Mouse (Mus musculus) embryonic facial prominence, embryonic 14.5 days (tissue): ENCODE results near the gene Rhob. TPM values are rescaled to one million over a fixed set of nuclear protein-coding genes. Genes with fewer than 3 reads are reported as not detected.

Experiments
- ATAC-seq: fragments of 200-750 bp; cut with Nextera tagmentation; 2 replicates; pipeline ENCODE4 v1.8.0; 2017; ENCODE audit warnings: low read depth, moderate number of reproducible peaks, moderate TSS enrichment
- DNase-seq: peaks from one replicate; pipeline ENCODE4 v3.0.0-alpha.2; 2015; ENCODE audit warnings: low spot score
- H3K27ac ChIP-seq: fragments of 300-500 bp; sonication (generic); replicated peaks from 2 replicates; pipeline ENCODE4 v1.5.1; 2014; ENCODE audit warnings: low read depth, mild to moderate bottlenecking, low read length, moderate library complexity
- H3K27me3 ChIP-seq: fragments of 300-500 bp; sonication (generic); replicated peaks from 2 replicates; pipeline ENCODE4 v1.6.1; 2014; ENCODE audit warnings: low read length; ENCODE audit not compliant: control insufficient read depth, insufficient read depth
- H3K36me3 ChIP-seq: fragments of 300-500 bp; sonication (generic); 2 replicates; pipeline ENCODE4 v1.6.1; 2014; ENCODE audit warnings: low read length, mixed read lengths; ENCODE audit not compliant: control insufficient read depth, insufficient read depth
- H3K4me1 ChIP-seq: fragments of 300-500 bp; sonication (generic); 2 replicates; pipeline ENCODE4 v1.6.1; 2014; ENCODE audit warnings: antibody characterized with exemption, low read length; ENCODE audit not compliant: control insufficient read depth, insufficient read depth
- H3K4me2 ChIP-seq: fragments of 300-500 bp; sonication (generic); 2 replicates; pipeline ENCODE4 v1.6.1; 2014; ENCODE audit warnings: low read depth, mild to moderate bottlenecking, low read length, moderate library complexity, mixed read lengths
- H3K4me3 ChIP-seq: fragments of 300-500 bp; sonication (generic); 2 replicates; pipeline ENCODE4 v1.5.1; 2014; ENCODE audit warnings: low read depth, mild to moderate bottlenecking, low read length
- H3K9ac ChIP-seq: fragments of 300-500 bp; sonication (generic); 2 replicates; pipeline ENCODE4 v1.6.1; 2014; ENCODE audit warnings: low read depth, mild to moderate bottlenecking, low read length, moderate library complexity, mixed read lengths
- H3K9me3 ChIP-seq: fragments of 300-500 bp; sonication (generic); 2 replicates; pipeline ENCODE4 v1.6.1; 2016; ENCODE audit warnings: low read length; ENCODE audit not compliant: control insufficient read depth
- WGBS: fragments of 180-500 bp; shearing (Covaris S2); extraction: QIAGEN DNeasy Blood & Tissue Kit; methylation state at CpG from one replicate; pipeline ENCODE4 v1.1.7; 2014; 5-methylcytosine and 5-hydroxymethylcytosine counted together
- polyA plus RNA-seq: library from polyadenylated mRNA; unstranded; fragments of >200 nt; fragmentation: Nextera tagmentation; extraction: Ambion mirVana; gene quantifications from 2 replicates; pipeline ENCODE4 v1.2.1, GENCODE M21; 2014

Rhob gene
- polyA plus RNA-seq, 1 experiment from 2014 or later, result 76.8 TPM

GRCm38 (mm10) chr12:8472591-8473358 is 27.0 kb downstream of the Rhob start:
- Histone ChIP-seq H3K9ac (no peak overlapping the region), H3K4me1 (peaks cover 3% of the 10 kb centered on the region; the same call in 1 of the 2 replicates), H3K27ac (no peak overlapping the region), H3K27me3 (no peaks in the 10 kb centered on the region), H3K36me3 (no peaks in the 10 kb centered on the region), H3K4me3 (no peak overlapping the region), H3K4me2 (no peak overlapping the region), H3K9me3 (no peaks in the 10 kb centered on the region)
- DNase-seq, result peak; percentile 76
- peak; percentile 44; the same call in 1 of the 2 replicates for ATAC-seq
- 60% methylated on average over 7 of the region's 7 CpGs for WGBS

DNA sequence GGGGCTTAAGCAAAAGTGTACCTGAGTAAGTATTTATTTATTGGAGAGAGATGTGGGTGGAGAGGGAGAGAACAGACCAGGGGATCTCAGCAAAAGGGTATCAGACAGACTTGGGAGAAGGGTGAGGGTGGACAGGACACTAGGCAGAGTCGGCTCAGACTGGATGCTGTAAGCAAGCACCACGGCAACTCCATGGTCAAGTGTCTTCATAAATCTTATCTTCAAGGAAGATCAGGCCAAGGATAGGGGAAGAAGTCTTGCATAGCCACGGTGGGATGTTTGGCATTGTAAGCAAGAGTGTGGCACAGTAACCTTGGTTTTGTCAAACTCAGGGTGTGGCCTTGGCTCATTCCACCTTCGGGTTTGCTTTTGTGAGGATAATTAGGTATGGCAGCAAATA is 27.8 kb downstream of the Rhob start:
- Histone ChIP-seq H3K27ac (no peak overlapping the region), H3K9me3 (no peaks in the 10 kb centered on the region), H3K36me3 (no peaks in the 10 kb centered on the region), H3K4me2 (no peak overlapping the region), H3K27me3 (no peaks in the 10 kb centered on the region), H3K9ac (no peak overlapping the region), H3K4me3 (no peak overlapping the region), H3K4me1 (peaks cover 6% of the 10 kb centered on the region; the same call in 1 of the 2 replicates)
- DNase-seq, result no peak
- 69% methylated on average over 4 of the region's 4 CpGs for WGBS
- no peak for ATAC-seq

- Histone ChIP-seq H3K4me3 (no peak overlapping the region), H3K9me3 (no peaks in the 10 kb centered on the region), H3K27ac (no peak overlapping the region), H3K9ac (no peak overlapping the region), H3K4me1 (peaks cover 6% of the 10 kb centered on the region; the same call in 1 of the 2 replicates), H3K27me3 (no peaks in the 10 kb centered on the region), H3K36me3 (no peaks in the 10 kb centered on the region), H3K4me2 (no peak overlapping the region)
- WGBS, result 88% methylated on average over 2 of the region's 2 CpGs
- ATAC-seq, result no peak
- DNase-seq, result no peak
These were observed 28.8 kb downstream of the Rhob start for GRCm38 (mm10) chr12:8470962-8471361.

DNA sequence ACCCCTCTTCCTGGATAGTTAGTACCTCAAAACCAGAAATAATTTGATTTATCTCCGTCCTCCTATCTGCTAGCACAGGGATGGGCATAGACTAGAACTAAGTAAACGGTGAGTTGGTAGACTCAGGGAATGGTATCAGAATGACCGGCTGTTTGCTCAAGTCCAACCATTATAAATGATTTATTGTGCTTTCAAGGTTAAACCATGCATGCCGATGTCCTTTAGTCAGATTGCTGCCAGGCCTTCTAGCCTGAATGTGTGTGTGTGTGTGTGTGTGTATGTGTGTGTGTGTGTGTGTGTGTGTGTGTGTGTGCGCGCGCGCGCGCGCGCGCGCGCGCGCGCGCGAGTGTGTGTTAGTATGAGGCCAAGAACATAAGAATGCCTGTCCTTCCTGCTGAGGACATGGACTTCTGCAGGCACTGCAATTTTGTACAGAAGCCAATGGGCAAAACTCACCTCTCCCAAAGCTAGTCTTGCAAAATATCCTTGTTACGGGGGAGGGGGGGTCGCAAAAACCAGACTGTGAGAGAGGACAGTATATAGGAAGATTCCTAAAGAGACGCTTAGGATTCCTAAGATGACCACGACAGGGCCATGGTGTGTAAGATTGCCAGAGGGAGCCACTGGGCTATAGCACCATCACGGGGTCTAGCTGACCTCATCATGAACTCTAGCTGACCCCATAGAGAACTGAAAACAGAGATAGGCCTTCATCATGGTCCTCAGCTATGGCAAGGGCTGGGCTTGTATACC is 29.9 kb downstream of the Rhob start:
- H3K36me3 ChIP-seq, result no peaks in the 10 kb centered on the region
- no peak overlapping the region for H3K9ac ChIP-seq
- 96% methylated on average over 25 of the region's 25 CpGs for WGBS
- H3K4me3 ChIP-seq, result no peak overlapping the region
- H3K27ac ChIP-seq, result no peak overlapping the region
- H3K9me3 ChIP-seq, result no peaks in the 10 kb centered on the region
- H3K4me1 ChIP-seq, result peaks cover 6% of the 10 kb centered on the region; the same call in 1 of the 2 replicates
- H3K27me3 ChIP-seq, result no peaks in the 10 kb centered on the region
- no peak overlapping the region for H3K4me2 ChIP-seq
- no peak for DNase-seq
- no peak for ATAC-seq

DNA sequence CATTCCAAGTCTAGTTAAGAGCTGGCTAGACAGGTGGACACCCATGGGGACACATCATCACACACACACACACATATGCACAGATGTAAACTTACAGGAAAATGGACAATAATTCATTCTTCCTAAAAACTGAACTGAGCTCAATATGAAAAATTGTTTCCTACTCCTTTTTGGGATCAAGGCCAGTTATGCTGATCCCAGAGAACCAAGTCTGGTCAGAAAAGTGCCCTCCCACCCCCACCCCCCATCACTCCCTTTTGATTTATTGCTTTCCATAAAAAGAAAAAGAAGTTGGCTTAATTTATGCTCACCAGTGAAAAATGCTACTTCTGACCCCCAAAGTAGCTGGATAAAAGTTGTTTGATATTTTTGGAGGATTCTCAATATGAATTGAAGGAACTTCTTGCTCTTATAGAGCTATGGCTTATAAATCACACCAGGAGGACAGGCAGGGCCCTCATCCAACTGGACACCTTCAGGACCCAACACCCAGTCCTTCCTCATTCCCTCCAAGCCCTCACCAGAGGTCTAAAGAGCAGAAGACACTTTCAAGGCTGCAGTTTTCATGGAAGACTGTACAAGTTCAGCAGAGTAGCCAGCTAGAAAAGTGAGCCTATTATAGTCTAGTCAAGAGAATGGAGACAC is 31.5 kb downstream of the Rhob start:
- Histone ChIP-seq H3K4me2 (no peak overlapping the region), H3K9ac (no peak overlapping the region), H3K4me1 (peaks cover 6% of the 10 kb centered on the region; the same call in 1 of the 2 replicates), H3K4me3 (no peak overlapping the region), H3K27me3 (no peaks in the 10 kb centered on the region), H3K27ac (no peak overlapping the region), H3K9me3 (no peaks in the 10 kb centered on the region), H3K36me3 (no peaks in the 10 kb centered on the region)
- no peak for ATAC-seq
- no peak for DNase-seq

DNA sequence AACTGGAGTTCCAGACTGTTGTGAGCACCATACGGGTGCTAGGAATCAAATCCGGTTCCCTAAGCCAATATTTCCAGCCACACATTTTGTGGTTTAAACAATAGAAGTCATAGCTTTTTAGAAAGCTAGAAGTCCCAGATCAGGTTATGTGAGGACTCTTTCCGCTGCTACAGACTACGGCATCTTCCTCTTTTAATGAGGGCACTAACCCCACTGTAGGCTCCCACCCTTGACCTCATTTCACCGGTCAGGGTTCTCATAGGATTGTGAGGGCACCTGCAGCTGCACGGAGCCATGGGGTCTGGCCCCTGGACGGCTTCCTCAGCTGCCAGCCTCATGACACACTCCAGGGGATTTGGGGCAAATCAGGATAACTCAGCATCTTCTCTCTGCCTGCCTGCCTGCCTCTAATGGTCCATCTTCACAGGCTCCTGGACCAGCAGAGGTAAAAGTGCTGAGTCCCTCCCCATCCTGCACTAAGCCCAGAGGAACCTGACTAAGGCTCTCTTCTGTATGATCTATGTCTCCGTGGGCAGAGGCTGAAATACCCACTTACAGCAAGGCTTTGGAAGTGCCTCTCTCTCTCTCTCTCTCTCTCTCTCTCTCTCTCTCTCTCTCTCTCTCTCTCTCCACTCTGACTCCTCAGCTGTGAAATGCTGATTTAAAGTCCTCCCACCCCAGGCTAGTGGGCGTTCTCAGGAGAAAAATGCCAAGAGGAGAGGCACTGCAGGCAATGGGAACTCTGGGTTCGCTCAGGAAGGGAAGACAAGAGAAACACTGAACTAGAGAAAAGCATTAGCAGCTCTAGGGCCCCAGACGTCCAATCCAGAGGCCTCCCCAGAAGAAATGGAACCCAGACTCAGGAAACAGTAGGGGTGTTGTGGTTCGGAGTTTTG is 32.5 kb downstream of the Rhob start:
- no peak overlapping the region for H3K4me3 ChIP-seq
- H3K27ac ChIP-seq, result no peak overlapping the region
- no peak overlapping the region for H3K4me2 ChIP-seq
- H3K4me1 ChIP-seq, result 0 out of 2 replicates have a peak, but pooled peaks cover 3% of the 10 kb centered on the region
- no peak for DNase-seq
- no peak for ATAC-seq
- H3K9ac ChIP-seq, result no peak overlapping the region
- H3K36me3 ChIP-seq, result no peaks in the 10 kb centered on the region
- no peaks in the 10 kb centered on the region for H3K9me3 ChIP-seq
- WGBS, result 61% methylated on average over 12 of the region's 12 CpGs
- H3K27me3 ChIP-seq, result no peaks in the 10 kb centered on the region

DNA sequence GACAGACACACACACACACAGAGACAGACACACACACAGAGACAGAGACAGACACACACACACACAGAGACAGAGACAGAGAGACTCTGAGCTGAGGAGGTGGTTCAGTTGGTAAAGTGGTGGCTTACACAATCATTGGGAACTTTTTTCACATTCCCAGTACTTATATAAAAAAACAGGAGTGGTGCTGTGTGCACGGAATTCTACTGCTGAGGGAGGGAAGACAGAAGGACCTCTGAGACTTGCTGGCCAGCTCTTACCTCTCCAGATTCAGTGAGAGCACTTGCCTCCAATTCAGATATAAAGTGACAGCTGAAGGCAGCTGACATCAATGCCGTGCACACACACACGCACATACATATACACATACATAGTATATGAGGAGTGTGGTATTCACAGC is 34.1 kb downstream of the Rhob start:
- Histone ChIP-seq H3K9me3 (no peaks in the 10 kb centered on the region), H3K4me3 (no peak overlapping the region), H3K27ac (no peak overlapping the region), H3K27me3 (no peaks in the 10 kb centered on the region), H3K36me3 (no peaks in the 10 kb centered on the region), H3K4me1 (0 out of 2 replicates have a peak, but pooled peaks cover 3% of the 10 kb centered on the region), H3K9ac (no peak overlapping the region), H3K4me2 (no peak overlapping the region)
- WGBS, result 86% methylated on average over 3 of the region's 3 CpGs
- ATAC-seq (no peak; the same call in 1 of the 2 replicates), DNase-seq (no peak)

DNA sequence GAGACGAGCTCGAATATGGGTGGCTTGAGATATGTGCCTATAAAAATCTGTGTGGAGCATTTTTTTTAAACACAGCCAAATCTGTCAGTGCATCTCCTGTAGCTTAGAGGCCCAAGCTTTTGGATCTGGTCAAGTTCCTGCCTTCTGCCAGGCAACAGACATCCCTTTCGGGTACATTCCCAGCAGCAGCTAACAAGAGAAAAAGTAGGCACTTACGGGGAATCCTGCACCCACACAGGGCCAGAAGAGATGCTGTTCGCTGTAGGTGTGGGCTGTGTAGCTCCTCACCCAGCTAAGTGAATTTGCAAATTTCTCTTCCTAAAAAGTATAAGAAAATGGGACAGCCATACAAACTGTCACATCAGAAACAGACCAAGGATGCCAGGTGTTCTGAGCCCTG is 34.8 kb downstream of the Rhob start:
- Histone ChIP-seq H3K4me1 (0 out of 2 replicates have a peak, but pooled peaks cover 3% of the 10 kb centered on the region), H3K27ac (no peak overlapping the region), H3K36me3 (no peaks in the 10 kb centered on the region), H3K27me3 (no peaks in the 10 kb centered on the region), H3K4me3 (no peak overlapping the region), H3K4me2 (no peak overlapping the region), H3K9ac (no peak overlapping the region), H3K9me3 (no peaks in the 10 kb centered on the region)
- ATAC-seq (no peak), DNase-seq (no peak)
- 85% methylated on average over 5 of the region's 5 CpGs for WGBS
